Mouse (Mus musculus) spleen, postnatal 36 days (tissue): ENCODE results near the gene Flot1.

Experiments
- DNase-seq, 2 experiments: peaks; one replicate each; pipeline ENCODE4 v3.0.0; 2022; ENCODE audit warnings: low spot score in 2 of 2, mixed read lengths in 1 of 2

Flot1 gene

DNA sequence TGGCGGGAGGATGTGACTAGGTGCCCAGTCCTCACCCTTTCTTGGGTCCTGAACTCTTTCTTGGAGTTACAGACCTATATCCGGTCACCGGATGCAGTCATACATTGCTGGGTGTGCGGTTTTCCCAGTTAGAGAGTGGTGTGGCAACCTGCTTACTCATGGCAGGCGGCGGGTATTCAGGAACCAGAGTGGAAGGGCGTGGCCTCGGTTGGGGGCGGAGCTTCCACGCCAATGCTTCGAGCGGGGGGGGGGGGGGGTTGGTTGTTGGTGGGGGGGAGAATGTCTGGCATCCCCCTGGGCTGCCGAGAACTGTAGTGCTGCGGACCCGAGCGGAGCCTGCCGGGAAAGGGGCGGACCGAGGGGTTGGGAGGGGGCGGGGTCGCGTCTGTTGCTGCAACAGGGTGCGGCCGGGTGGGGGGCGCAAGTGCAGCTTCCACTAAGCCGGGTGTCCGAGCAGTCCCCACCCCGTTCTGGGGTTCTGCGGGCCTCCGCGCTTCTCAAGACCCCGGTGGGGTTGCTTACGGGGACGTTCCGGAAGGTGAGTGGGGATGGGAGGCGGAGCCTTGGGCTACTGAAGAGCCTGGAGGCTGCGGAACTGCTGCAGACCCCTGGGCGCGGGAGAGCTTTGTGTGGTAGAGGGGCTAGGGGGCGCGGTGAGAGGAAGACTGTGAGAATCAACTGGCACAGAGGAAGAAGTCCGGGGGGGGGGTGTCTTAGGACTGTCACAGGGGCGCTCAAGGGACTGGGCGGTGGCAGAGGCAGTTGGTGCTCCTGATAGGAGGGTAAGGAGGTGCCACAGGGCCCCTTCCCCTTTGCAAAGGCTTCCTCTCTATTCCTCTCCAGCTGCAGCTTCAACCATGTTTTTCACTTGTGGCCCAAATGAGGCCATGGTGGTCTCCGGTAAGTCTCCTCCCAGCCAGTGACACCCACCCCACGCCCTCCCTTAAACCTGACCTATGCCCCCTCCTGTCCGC is at the start of gene Flot1:
Gene Flot1, plus strand, starts transcription at position 267 of the 974 bp plus-strand sequence.
- DNase-seq, result peak; percentile 74 to 86

DNA sequence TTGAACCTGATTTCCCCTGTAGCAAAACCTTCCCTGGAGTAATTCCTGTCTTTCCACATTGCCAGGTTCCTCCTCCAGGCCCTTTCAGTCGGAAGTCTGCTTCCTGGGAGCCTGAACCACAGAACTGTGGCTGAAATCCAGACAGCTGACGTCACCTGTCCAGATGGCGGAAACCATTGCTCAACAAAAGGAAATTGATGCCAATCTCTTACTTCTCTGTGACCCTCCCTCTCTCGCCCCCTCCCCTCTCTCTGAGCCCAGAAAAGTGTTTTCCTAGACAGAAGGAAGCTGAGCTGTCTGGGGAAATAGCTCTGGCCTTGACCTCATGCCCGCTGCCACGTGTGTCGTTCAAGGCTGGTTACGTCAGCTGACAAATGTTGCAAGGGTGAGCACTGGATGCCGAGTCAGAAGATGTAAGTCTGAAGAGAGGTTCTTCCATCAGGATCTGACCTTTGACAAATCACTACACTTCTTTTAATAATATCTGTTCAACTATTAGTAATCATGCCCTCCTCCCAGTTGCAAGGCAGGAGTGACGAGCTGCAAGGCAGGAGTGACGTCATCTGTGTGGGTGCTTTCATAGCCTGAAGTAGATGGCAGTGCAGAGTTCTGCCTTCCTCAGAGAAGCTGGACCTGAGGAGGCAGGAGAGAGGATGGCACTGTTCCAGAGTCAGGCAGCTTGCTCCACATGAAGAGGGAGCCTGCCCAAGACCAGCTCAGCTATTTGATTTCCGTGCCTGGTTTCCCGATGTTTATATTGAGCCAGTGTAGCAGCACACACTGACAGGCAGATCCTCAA is 46.0 kb upstream of the Flot1 start:
- no peak for DNase-seq

DNA sequence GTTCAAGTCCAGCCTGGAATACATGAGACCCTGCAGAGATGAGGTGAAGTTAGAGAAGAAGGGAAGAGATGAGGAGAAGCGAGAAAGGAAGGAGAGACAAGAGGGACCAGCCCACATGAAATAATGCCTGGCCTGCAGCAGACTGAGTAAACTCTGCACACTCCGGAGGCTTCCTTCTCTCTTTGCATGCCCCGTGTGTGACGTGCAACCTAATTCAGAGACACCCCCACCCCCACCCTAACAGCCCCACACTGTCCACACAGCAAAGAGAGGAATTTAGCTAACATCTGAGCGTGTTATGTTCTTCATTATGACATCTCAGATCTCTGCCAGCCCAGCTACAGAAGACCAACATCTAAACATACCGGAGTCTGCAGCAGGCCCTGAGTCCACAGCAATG is 44.1 kb upstream of the Flot1 start:
- DNase-seq, result no peak

DNA sequence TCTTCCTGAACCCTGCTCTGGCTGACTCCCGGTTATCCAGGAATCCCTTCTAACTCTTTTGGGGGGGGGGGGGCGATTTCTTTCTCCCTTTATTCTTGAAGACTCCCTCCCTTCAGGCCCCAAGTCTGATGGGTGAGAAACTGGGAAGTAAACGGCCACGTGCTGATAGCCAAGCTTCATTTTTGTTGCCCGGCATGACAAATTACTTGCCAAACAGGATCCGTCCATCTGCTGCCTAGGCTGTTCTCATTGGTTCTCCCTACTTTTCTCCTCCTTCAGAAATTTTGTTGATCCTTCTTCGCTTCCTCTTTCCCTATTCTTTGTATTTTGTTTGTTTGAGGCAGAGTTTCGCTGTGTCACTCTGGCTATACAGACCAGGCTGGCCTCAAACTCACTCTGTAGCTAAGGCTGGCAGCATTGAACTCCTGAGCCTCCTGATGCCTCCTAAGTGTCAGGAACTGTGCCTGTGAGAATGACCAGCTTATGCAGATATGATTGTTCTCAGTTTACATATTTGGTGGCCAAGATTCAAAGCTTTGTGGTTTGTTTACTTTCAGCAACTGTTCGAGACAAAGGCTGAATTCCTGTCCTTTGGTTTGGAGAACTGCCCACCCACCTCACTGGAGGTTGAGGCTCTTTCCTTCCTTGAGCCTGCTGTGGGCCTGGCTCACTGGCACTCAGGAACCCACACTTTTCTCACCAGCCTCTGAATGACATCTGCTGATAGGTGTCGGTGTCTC is 43.4 kb upstream of the Flot1 start:
- DNase-seq, result no peak

DNA sequence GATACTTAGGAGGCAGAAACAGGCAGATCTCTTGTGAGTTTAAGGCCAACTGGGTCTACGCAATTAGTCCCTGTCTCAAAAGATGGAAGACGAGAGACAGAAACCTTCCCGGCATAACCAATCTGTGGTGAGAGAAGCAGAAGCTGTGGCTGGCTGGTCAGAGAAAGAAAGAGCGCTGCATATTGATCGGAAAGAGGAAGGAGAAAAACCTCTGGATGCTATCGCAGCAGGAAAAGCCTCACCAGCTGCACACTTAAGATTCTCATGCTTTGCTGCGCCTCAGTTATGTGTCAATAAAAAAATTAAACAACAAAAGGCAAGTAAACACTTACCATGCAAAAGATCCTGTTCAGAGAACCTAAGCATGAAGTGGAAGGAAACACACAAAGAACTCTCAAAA is 42.7 kb upstream of the Flot1 start:
- DNase-seq, result no peak

DNA sequence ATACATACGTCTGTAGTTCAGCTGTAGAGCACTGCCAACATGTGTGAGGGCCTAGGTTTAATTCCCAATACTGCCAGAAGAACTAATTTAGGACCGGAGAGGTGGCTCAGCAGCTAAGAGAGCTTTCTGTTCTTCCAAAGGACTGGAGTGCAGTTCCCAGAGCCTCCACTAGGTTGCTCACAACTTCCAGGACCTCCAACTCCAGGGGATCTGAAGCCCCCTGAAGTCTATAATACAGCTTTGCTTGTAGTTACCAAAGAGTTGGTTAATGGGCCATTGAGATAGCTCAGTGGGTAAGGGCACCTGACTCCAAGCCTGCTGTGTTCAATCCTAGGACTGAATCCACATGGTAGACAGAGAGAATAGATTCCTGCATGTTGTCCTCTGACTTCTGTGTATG is 40.6 kb upstream of the Flot1 start:
- no peak for DNase-seq

DNA sequence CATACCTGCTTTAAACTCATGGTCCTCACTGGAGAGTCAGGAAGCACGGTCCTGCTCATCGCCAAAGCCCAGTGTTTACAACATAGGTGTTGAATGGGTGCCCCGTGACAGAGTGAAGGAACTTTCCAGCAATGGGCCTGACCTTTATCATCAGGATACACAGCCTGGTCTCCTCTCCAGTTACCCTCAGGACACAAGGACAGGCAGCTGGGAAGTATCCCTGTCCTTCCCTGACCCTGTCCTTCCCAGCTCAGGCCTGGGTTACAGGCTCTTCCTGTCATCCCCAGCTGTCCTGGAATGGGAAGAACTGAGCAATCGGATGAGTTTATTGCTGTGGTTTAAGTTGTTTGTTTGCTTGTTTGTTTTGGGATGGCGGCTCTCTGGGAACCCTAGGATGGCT is 40.1 kb upstream of the Flot1 start:
- no peak for DNase-seq

DNA sequence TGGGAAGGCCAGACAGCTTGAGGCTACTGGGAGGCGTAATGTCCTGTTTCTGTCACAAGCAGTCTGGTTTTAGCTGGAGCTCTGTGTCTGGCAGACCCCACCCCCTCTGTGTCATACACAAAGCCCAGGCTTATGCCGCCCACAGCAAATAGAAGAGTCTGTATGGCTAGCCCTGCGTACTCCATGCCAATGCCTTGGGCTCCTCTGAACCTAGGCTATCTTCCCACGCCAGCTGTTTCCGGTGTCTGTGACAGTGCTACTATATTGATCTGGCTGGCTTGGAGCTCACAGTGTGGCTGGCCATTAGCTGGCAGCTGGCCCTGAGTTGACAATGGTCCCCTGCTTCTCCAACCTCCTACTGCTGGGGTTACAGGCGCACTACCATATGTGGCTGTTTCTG is 39.1 kb upstream of the Flot1 start:
- DNase-seq, result no peak

DNA sequence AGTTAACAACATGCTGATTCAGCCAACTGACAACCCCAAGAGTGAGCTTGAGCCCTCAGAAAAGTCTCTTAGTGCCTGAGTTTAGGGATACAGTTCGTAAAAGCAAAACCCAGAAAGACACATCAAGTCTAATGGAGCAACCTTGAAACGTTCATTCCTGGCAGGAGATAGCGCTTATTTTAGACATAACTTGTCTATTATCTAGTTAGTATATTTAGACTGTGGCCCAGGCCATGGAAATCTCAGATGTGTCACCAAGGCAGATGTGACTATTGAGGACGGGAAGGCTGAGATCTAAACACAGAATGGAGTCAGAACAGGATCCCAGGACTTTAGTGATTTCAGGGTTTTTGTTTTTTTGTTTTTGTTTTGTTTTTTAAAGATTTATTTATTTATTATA is 37.9 kb upstream of the Flot1 start:
- DNase-seq, result no peak

DNA sequence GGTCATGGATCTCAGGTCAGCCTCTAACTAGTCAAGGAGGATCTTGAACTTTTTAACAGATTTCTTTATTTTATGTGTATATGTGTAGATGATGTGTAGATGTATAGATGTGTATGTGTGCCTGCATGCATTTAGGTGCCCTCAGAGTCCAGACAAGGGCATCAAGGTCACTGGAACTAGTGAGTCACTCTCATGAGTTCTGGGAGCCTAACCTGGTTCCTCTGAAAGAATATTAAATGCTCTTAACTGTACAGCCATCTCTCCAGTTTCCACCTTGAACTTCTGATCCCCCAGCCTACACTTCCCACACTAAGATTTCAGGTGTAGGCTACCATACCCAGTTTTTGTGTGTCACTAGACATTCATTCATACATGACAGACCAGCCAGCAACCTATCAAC is 35.5 kb upstream of the Flot1 start:
- DNase-seq, result no peak

DNA sequence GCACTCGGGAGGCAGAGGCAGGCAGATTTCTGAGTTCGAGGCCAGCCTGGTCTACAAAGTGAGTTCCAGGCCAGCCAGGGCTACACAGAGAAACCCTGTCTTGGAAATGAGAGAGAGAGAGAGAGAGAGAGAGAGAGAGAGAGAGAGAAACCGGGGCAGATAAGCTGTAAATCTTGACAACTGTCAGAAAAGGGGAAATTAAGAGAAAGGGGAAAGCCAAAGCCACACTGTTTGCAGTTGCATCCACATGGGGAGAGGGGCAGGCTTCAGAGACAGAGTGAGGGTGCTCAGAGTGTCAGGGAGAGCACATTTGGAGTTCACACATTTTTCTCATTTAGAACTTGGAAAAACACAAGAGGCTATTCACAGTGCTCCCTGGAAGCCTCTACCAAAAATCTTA is 35.0 kb upstream of the Flot1 start:
- no peak for DNase-seq

DNA sequence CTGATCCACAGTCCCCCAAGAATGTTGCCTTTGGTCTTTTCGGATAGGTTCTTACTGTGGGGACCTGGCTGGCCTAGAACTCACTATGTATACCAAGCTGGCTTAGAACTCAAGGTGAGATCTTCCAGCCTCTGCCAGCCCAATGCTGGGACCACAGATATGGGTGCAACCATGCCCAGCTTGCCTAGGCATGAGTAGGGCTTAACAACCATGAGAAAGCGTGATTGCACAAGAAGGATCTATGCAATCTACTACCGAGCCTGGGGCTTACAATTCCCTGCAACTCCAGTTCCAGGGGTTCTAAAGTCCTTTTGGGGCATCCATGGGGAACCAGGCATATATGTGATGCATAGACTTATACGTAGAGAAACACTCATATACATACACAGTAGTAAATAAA is 32.1 kb upstream of the Flot1 start:
- no peak for DNase-seq

DNA sequence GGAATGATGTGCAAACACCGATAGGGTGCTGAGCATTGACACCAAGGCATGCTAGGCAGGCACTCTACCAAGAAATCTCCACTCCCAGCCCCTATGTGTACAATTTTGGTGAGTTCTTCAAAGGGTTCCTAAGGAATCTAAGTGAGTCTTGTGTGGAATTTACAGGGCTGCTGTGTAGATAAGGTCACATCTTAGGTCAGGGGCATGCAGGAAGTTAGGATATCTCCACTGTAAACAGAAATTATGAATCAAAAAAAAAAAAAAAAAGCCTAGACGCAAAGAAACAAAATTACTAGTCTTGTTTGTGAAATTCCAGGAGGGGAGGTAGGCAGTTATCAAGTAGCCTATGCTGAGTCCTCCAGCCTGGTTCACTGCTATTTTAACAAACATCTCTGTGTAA is 30.2 kb upstream of the Flot1 start:
- no peak for DNase-seq

DNA sequence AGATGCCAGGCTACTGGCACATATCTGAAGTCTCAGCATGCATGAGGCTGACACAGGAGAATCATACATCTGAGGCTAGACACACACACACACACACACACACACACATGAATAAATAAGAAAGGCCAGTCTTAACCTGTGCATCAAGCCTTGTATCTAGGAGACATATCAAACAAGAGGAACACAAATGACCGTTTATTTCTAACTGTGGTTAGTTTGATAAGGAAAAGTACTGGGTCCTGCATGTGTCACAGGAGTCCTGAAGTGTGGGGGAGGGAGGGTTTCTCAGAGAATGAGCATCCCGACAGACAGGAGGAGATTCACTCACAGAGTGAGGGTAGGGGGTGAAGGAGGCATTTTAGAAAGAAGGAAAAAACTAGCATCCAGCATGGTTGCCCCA is 27.9 kb upstream of the Flot1 start:
- no peak for DNase-seq

DNA sequence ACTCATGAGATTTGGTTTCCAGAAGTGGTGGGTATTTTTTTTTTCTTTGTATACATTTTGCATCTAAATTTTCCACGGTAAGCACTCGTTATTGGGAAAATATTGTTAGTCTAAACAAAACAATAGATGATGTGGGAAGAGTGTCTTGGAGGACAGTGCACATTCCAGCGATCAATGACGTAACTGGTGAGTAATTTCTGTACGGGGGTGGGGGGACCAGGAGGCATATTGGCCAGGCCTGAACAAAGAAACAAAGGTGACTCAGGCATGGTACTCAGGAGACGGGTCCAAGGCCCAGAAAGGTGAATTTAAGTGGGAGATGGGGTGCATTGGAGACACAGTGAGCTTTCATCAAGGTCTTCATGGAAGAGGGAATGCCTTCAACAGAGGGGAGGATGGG is 27.4 kb upstream of the Flot1 start:
- no peak for DNase-seq

DNA sequence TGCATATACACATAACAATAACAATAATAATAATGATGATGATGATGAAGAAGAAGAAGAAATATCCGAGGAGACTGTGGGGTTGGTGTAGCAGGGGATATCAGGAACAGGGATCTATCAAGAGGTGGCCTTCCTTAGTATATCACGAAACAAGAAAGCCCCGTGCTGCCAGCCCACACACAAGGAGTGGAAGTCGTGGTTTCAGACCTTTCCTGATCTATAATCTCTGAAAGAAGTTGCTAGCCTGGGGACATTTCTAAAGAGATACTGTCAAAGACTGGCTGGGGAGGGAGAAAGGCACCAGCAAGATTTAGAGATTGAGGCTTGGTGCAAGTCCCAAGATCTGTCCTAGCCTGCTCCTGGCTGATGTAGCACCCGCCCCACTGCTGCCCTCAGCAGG is 26.2 kb upstream of the Flot1 start:
- no peak for DNase-seq

DNA sequence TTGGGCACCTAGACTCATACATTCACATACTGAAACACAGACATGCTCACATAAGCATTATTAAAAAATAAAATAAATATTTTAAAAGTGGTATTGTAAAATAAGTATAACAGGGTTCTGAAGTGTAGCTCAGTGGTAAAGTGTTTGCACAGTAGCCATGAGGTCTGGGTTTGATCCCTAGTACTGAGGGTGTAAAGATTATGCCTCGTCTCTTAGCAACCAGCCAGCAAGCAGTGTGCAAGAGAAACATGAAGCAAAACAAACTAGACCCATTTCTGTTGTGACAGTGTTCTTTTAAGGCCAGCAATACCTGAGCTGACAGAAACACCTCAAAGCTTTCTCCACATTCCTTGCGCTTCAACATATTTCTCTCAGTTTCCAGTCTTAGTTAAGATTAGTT is 22.1 kb upstream of the Flot1 start:
- no peak for DNase-seq

DNA sequence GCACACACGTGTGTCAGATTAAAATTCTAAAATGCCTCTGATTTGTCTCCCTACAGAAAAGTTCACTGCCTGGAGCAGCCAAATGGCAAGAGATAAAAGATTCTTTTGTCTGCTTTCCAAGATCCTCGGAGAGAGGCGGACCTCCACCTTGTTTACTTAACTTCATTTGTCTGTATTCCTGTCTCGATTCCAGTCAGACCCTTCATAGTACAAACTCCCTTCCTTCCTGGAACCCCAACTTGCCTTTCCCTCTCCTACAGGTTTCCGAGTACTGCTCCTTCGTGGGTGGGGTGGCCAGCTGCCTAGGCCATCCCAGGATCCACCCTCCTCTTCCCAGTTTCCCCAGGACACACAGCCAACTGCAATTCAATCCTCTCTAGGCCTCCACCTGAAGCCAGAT is 20.0 kb upstream of the Flot1 start:
- no peak for DNase-seq

DNA sequence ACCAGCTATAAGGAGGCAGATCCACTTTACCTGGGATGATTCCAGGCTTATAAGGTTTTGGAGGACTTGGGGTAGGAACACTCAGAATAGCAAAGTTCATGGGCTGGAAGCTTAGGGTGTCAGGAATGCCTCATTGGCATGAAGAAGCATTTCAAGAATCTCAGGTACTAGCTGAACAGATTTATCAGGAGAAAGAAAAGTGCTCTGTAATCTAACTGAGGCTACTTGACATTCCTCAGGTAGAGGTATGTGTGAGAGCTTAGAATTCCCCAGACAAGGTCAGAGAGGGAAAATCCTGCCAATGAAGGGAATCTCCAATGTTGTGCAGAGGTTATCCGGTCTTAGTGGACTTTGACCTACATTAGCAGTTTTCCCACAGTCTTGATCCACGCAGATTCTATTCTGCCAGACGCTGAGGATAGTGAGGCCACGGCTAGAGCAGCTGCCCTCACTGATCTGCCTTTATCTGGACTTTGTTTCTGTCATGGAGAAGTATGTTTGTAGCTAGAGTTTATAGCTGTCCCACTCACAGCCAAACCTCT is 19.1 kb upstream of the Flot1 start:
- DNase-seq, result no peak

DNA sequence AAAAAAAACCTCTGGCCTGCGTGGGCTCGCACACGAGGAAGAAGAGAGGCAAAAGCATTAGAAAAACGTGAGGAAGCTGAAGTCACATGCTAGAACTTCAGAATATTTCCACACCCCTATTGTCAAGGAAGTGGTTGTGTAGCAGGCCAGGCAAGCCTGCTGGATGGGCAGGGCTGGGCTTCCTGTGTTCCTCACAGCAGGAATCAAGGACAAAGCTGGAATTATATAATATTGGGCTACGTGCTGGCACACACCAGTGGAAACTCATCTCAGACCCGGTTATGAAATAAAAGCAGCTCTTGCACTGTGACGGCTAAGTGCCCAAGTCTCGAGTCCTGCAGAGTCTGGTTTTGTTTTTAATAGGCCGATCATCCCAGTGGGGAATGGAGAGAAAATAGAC is 15.0 kb upstream of the Flot1 start:
- no peak for DNase-seq

DNA sequence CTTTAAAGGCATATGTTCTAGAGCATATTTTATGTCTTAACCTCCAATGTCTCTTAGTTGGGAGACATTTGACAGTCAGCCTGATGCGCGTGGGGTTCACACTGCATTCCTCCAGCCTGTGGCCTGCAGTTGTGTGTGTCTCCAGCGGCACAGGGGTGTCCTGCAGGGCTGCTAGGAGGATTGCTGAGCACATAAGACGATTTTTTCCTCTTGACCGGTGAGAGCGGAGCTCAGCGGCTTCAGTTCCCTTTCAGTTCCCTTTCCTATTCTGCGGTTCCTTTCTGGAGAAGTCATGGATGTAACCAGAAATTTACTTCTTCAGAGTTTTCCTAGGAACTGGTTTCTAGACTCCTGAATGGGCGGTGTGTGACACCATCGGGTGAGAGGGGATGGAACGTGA is 13.6 kb upstream of the Flot1 start:
- no peak for DNase-seq
